Mouse (Mus musculus) v-Abl transformed pro-B cells (cell line): ENCODE results near the gene Masp2.

Experiments
- in situ Hi-C, 2 experiments: fragments of 400-800 bp; cut with MboI; formaldehyde crosslinking; loops; one replicate each; pipeline ENCODE4 v1.15.1; 2025; ENCODE audit not compliant: unreplicated experiment in 2 of 2

Gene Masp2

GRCm38 (mm10) chr4:148602357-148603120 lies at the start of gene Masp2:
Masp2 (plus strand) TSS chr4:148602554.
- in situ Hi-C loops = loop anchor here (5.0 to 25.0 kb wide), 4 partner anchors 48 to 648 kb away; partner anchors contain the start of gene Exosc10 (in 1 of the 2)

DNA sequence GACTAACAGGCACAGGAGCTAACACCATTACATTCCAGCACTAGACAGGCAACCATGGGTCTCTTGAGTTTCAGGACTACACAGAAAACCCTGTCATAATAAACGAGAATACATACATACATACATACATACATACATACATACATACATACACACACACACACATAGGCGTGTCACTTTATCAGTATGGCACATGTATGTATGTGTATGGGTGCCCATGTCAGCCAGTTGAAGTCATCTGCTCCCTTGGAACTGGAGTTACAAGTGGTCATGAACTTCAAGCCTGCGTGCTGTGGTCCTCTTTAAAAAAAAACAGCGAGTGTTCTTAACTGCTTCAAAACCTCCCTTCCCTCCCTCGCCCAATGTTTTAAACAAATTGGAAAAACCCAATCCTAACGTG lies 44.6 kb upstream of the Masp2 start:
- in situ Hi-C loops = loop anchor here in 1 of 2 experiments (10.0 kb wide), 1 partner anchor 47 kb away; the partner anchor contains the start of gene Masp2

DNA sequence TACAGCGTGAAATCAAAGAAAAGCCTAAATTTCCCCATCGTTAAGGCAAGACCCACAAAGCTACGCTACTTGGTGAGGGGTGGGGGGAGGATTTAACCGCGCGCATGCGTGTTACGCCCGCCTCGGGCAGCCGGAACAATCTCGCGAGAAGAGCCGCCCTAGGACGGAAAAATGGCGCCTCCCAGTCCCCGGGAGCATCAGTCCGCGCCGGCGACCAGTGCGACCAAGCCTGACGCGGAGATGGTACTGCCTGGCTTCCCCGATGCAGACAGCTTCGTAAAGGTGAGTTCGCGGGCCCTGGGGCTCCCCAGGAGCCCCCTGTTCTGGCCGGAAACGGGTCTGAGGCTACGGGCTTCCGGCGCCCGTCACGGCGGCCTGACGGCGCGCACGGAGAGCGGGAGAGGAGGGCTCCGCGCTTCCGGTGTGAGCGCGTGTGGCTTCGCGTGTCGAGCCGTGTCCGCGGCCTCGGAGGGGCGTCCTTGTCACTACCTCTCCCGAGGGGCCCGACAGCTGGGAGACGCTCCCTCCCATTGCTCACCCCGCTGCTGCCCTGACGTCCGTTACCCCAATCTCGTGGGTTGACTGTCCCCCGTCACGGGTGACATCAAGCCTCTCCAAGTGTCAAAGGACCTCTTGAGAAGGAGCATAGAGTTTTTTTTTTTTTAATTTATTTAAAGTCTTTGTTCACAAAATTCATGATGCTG lies 43.9 kb upstream of the Masp2 start, which contains the start of gene Exosc10:
Gene Exosc10, plus strand, starts transcription at position 133 of the 704 bp plus-strand sequence.
- in situ Hi-C loops = loop anchor here in 1 of 2 experiments (10.0 kb wide), 1 partner anchor 46 kb away; the partner anchor contains the start of gene Masp2

GRCm38 (mm10) chr4:148562676-148563075 lies 39.7 kb upstream of the Masp2 start:
- in situ Hi-C loops = no loop called here

DNA sequence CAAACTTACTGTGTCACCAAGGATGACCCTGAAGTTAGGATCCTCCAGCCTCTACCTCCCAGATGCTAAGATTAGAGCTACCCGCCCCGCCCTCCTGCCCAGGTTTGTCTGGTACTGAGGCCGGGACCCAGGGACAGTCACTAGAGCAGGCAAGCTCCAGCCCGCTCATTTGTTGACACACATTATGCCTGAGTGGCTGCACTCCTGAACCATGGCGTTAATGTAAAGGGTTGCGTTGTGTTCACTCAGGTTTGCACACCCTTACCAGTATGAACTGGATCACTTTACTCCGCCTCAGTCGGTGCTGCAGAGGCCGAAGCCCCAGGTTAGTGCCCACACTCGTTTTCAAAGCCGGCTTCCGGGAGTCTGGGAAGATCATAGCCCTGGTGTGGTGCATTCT lies 38.8 kb upstream of the Masp2 start:
- in situ Hi-C loops = no loop called here

GRCm38 (mm10) chr4:148570138-148570537 lies 32.2 kb upstream of the Masp2 start:
- in situ Hi-C loops = loop anchor here in 1 of 2 experiments (5.0 kb wide), 1 partner anchor 37 kb away; no protein-coding TSS in a partner anchor

DNA sequence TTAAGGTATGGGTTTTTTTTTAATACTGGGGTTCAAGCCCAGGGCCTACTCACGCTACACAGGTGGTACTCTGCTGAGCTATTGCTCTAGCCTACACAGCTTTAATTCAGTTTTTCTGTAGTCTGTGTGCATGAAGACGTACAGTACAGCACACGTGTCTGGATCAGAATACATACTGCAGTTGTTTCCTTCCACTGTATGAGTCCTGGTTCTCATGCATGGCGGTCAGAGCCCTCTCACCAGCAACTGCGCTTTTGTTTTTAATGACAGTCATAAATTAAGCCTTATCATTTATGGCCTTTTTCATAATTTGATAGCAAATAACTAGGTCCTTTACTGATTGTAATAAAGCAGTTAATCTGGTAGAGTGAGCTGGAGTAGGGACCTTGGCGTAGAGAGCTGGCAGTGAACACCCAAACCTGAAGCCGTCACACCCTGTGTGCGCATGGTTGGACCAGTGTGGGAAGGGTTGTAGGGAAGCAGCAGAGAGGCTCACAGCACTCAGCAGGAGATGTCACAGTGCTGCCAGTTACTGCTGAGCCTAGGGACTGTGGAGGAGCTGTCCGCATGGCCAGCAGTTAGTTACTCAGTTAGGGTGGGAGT lies 31.6 kb upstream of the Masp2 start:
- in situ Hi-C loops = loop anchor here in 1 of 2 experiments (5.0 kb wide), 1 partner anchor 37 kb away; no protein-coding TSS in a partner anchor

DNA sequence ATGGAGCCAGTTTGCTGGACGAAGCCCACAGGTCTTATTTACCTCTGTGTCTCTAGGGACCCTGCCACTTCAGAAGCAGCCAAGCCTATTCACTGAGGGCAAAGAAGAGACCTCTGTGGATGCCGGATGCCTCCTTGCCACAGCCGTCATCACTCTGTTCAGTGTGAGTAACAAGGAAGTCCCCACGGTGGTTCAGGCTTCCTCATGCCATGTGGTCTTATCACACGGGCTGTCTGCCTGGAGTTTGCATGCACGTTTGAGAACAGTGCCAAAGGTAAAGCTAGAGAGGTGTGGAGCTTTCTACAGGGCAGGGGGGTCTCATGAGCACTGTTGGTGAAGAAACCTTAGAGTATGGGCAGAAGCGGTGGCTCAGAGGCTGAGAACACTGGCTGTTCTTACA lies 29.1 kb upstream of the Masp2 start:
- in situ Hi-C loops = loop anchor here in 1 of 2 experiments (5.0 kb wide), 1 partner anchor 34 kb away; no protein-coding TSS in a partner anchor

GRCm38 (mm10) chr4:148580765-148581164 lies 21.6 kb upstream of the Masp2 start:
- in situ Hi-C loops = no loop called here

DNA sequence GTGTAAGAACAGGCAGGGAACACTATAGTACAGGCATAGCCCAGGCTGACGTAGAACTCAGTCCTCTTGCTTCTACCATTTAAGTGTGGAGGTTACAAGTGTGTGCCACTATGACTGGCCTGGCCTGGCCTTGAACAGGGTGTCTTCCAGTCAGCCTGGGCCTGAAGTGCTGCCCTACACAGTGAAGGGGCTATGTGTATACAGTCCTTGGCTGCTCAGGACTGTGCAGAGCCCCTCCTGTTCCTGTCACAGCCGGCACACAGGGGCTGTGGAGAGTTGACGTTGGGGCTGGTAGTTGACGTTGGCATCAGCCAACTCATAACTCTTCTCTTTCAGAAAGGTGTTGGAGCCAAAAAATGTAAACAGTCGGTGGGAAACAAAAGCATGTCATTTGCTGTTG lies 20.9 kb upstream of the Masp2 start:
- in situ Hi-C loops = no loop called here

DNA sequence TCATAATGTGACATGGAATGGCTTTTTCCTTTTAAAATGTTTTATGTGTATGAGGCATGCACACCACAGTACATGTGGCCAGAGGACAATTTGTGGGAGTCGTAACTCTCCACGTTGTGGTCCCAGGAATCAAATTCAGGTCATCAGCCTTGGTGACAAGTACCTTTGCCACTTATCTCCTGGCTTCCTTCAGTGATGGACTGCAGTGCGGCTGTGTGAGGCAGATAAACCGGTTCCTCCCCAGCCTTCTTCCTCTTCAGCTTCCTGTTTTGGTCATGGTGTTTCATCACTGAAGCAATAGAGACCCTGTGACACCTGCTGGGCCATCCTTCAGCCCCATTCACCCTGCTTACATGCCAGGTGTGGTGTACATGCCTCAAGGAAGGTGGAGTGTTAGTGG lies 19.1 kb upstream of the Masp2 start:
- in situ Hi-C loops = no loop called here

DNA sequence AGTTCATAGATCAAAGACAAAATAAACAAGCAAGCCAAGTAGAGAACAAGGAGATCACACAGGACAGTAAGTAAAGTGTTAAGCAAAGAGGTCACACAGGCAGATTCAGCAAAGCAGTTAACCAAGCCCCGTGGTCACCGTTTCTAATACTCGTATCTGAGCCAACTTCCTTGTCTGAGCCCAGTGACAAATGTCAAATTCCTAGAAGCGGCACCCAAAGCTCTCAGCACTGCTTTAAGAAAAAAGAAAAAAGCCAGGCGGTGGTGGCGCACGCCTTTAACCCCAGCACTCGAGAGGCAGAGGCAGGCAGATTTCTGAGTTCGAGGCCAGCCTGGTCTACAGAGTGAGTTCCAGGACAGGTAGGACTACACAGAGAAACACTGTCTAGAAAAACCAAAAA lies 15.7 kb upstream of the Masp2 start:
- in situ Hi-C loops = no loop called here

- in situ Hi-C loops = no loop called here
These were observed 13.6 kb upstream of the Masp2 start for GRCm38 (mm10) chr4:148588793-148589192.

GRCm38 (mm10) chr4:148589565-148589964 lies 12.8 kb upstream of the Masp2 start:
- in situ Hi-C loops = no loop called here

GRCm38 (mm10) chr4:148590421-148591170 lies 11.8 kb upstream of the Masp2 start:
- in situ Hi-C loops = no loop called here

DNA sequence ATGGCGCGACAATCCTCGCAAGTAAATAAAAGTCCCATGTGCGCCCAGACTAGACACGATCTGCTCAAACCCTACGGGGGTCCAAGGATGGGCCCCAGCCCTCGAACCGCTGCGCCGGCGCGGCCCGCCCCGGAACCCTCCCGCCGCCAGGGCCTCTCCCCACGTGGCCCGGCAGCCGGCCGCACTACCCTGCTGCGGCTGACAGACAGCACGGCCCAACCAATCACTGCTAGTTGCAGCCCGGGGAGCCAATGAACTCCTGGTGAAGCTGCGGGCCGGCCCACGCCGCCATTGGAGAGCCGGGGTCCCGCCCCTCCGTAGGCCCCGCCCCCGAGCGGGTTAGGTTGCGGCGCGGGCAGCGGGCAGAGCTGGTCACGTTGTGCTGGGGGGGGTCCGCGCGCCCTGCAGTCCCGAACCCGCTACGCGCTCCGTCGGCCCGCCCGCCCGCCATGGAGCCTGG lies 11.2 kb upstream of the Masp2 start, which contains the start of gene Srm:
Gene Srm, plus strand, starts transcription at position 333 of the 460 bp plus-strand sequence.
- in situ Hi-C loops = no loop called here

DNA sequence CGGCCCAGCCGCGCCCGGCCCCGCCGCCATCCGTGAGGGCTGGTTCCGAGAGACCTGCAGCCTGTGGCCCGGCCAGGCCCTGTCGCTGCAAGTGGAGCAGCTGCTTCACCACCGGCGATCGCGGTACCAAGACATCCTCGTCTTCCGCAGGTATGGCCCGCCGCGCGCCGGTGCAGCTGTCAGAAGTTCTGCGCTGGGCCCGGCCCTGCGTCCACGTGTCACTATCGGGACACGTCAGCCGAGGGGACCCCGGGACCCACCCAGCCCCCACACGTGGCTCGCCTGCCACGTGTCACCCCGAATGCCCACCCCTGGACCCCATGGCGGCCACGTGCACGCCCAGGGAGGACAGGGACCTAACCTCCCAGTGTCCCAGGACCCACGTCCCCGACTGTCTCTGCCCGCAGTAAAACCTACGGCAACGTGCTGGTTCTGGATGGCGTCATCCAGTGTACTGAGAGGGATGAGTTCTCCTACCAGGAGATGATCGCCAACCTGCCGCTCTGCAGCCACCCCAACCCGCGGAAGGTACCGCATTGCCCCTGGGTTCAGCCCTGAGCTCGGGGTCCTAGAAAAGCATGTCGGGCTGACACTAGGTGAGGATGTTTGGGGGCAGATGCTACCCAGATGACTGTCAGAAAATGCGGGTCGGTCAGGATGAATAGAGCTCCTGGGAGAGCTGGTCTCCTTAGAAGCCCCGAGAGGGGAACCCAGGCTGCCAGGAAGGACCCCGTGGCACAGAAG lies 10.5 kb upstream of the Masp2 start:
- in situ Hi-C loops = no loop called here

DNA sequence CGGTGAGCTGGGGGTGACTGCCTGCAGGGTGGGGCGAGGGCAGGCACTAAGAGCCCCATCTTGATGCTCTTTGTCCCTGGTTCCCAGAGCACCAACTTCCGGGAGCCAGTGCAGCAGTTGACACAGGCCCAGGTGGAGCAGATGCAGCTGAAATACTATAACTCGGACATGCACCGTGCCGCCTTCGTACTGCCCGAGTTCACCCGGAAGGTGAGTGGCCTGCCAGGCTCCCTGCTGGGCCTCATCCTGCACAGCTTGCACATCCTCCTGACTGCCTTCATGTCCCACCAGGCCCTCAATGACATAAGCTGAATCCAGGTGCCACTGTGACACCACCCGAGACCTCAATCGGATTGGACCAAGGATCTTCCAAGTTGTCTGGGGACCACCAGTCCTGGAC lies 8.4 kb upstream of the Masp2 start:
- in situ Hi-C loops = no loop called here

GRCm38 (mm10) chr4:148595916-148596315 lies 6.4 kb upstream of the Masp2 start:
- in situ Hi-C loops = no loop called here
